Mouse (Mus musculus) CD8-positive naive resting alpha-beta T cell, adult 57 days (primary cell): ENCODE measurements around the gene 4833423E24Rik. TPM values are rescaled to one million over a fixed set of nuclear protein-coding genes. Genes with fewer than 3 reads are reported as not detected.

Source experiments
- total RNA-seq: library from RNA; stranded (reverse); gene quantifications from one replicate; pipeline ENCODE4 v1.2.4, GENCODE M21; 2023

Gene 4833423E24Rik
- total RNA-seq = not detected

DNA sequence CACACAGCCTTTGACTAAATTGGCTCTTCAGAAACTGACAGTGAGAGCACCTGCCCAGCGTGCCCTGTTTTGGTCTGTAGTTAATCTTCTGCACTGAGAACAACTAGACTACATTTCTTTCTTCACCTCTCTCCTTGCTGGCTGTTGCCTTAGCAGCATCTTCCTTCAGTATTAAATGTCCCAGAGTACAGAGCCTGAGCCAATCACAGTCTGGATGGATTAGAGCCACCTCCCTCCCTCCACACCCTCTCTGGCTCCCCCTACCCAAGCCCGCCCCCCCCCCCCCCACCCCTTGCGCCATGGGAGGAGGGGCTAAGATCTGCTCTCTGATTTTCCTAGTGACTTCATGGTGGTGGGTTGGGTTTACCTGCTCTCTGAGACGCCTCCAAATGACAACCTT, at the start of gene 4833423E24Rik:
Gene 4833423E24Rik, minus strand, starts transcription at position 146 of the 400 bp plus-strand sequence.

DNA sequence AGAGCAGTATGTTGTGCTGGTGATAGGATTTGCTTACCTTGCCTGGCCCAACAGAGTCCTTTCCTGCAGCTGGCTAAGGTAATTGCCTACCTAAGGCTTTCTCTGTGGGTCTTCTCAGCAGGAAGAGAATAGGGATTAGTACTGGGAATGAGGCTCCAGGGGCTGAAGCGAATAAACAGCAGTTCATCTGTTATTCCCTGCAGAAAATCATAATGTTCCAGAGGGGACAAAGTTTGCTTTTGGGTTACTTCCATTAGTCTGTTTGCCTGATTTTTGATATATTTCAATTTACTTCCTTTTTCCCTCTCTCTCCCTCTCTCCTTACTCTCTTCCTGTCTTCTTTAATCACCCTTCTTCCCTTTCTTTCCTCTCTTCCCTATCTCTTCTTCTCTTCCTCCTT, 75.3 kb downstream of the 4833423E24Rik start, which contains the start of gene Olfr995:
Gene Olfr995, minus strand, starts transcription at position 101 of the 400 bp plus-strand sequence.

DNA sequence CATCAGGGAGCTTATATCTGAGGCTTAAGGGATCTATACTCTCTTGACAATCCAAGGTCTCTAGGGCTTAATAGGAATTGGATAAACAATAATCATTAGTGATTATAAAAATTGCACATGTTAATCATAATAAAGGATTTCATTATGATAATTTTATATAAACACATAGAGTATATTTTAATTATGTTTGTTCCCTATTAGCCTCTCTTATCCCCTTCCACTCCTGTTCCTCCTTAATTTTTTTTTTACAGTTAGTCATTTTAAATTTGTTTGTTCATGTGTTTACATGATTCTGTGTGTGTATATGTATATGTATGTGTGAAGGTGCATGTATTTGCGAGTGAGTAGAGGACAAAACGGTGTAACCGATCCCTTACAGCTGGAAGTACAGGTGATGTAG, 82.5 kb downstream of the 4833423E24Rik start, which contains the start of gene Olfr994:
Gene Olfr994, minus strand, starts transcription at position 101 of the 400 bp plus-strand sequence.

Other genes with a start within 250 kb of the 4833423E24Rik start
- gene Olfr987, start 179.7 kb downstream of the 4833423E24Rik start, total RNA-seq = not detected
- not detected for gene Olfr988, start 155.8 kb downstream of the 4833423E24Rik start, total RNA-seq
- gene Olfr992, start 109.6 kb downstream of the 4833423E24Rik start, total RNA-seq = not detected
- gene Olfr993, start 104.1 kb downstream of the 4833423E24Rik start, total RNA-seq = not detected
- gene Olfr994, start 82.6 kb downstream of the 4833423E24Rik start, total RNA-seq = not detected
- gene Olfr995, start 75.4 kb downstream of the 4833423E24Rik start, total RNA-seq = not detected
- gene Olfr996, start 60.2 kb upstream of the 4833423E24Rik start, total RNA-seq = not detected
- gene Olfr998, start 69.9 kb upstream of the 4833423E24Rik start, total RNA-seq = not detected
- not detected for gene Olfr1000, start 92.9 kb upstream of the 4833423E24Rik start, total RNA-seq
- not detected for gene Olfr1002, start 131.7 kb upstream of the 4833423E24Rik start, total RNA-seq
- not detected for gene Olfr154, start 145.4 kb upstream of the 4833423E24Rik start, total RNA-seq
- not detected for gene Olfr1006, start 159.7 kb upstream of the 4833423E24Rik start, total RNA-seq
- gene Olfr1008, start 170.4 kb upstream of the 4833423E24Rik start, total RNA-seq = not detected
- not detected for gene Olfr1009, start 196.4 kb upstream of the 4833423E24Rik start, total RNA-seq
- gene Olfr1012, start 243.7 kb upstream of the 4833423E24Rik start, total RNA-seq = not detected
- gene Olfr1013, start 248.1 kb upstream of the 4833423E24Rik start, total RNA-seq = not detected